Mouse (Mus musculus): ENCODE measurements around the gene Dnah14.

Dnah14 gene

DNA sequence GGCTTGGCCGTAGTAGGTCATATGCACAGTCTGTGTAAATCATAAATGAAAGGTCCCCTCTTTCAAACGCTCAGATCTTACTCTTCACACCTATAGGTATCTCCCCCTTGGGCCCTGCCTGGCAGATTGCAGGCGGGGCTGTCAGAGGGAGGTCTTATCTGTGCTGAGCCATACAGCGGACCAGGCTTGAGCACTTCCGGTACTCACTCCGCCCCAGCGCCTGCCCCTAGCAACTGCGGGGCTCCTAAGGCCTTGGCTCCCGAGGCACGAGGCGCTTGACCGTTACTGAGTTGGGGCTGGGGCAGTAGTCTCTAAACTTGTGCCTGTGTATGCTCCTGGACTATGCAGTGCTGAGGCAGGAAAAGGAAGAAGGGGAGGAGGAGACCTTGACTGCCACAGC lies at the start of gene Dnah14:
Gene Dnah14, plus strand, starts transcription at position 238 of the 400 bp plus-strand sequence.
- no peak for DNase-seq (ENCODE audit: low spot score)

DNA sequence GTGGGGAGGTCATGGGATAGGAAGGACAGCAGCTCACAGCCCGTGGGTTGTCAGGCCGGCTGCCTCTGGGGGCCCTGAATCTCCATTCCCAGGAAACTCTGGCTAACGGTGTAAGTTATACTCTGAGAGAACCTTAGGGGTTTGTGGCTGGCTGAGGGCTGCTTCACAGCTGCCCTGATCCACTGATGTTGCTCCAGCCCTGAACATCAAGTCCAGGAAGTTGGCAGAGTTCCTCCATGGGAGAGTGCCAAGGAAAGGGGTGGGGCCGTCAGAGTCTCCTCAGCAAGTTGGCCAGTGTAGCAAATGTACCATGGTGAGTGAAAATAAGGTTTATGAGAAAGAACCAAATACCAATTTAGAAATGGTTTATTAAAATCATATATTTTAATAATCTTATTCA lies 47.0 kb upstream of the Dnah14 start:
- peak; percentile 81 for DNase-seq (ENCODE audit: low spot score)

DNA sequence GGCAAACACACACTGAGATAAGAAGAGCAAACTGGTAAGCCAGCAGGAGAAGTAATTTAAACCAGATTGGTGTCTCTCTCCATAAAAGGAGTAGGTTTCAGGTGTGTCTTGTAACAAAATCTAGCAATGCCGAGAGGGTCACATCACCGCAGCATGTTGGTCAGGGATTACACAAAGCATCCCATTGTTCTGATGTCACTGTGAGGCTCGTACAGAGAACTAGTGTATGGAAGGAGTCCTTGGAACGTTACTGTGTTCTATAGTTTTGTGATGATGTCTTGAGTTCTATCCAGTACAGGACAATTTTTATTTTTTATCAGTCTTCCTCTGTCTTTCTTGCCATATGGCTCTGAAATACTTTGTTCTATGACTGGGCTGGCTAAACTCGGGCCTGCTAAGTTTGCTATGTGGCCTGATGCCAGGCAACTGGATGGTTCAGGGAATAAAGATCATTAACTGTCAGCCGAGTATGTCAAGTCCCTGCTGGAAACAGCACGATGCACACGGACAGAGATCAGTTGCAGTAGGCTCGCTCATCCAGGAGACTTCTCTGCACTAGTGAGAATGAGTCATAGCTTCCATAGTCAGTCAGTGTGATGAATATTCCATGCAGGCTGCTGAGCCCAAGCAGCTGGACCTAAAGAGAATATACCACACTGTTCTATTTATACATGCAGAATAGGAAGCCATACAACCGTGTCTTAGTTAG lies 41.0 kb upstream of the Dnah14 start:
- no peak for DNase-seq (ENCODE audit: low spot score)

DNA sequence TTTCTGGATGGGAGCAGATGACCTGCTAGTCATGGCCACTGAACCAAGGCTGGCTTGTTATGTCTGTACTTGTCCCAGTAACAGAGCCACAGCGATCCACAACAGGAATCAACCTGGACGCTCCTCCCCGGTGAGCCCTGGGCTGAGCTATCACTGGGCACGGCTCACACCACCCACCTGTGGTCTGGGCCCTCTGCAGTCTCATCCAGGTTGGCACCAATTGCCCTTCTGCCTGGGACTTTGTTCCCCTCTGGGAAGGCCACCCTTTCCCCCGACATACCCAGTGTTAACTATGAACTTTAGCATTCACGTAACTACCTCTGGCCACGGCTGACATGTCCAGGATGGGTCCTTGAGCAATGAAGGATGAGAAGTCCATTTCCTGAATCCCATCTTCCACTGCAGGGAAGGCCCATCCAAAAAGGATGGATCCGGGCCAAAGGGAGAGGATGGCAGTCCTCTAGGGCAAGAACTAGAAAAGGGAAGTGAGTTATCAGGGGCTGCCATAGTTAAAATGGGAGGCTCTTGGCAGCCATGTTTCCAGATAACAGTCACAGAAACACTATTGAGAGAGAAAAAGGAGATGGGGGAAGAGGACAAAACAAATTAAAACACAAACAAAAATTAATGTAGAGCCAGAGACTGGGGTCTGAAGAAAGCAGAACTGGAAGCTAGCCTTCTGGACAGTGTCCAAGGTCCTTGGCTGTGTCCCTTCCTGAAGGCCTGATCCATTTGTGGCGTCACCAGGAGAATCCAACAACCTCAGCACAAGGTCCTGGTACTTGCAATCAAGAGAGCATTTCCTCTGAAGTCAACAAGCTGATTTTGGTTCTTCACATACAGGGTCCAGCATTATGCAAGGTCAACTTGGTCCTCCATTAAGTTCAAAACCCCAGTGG lies 38.5 kb upstream of the Dnah14 start:
- no peak for DNase-seq (ENCODE audit: low spot score)

DNA sequence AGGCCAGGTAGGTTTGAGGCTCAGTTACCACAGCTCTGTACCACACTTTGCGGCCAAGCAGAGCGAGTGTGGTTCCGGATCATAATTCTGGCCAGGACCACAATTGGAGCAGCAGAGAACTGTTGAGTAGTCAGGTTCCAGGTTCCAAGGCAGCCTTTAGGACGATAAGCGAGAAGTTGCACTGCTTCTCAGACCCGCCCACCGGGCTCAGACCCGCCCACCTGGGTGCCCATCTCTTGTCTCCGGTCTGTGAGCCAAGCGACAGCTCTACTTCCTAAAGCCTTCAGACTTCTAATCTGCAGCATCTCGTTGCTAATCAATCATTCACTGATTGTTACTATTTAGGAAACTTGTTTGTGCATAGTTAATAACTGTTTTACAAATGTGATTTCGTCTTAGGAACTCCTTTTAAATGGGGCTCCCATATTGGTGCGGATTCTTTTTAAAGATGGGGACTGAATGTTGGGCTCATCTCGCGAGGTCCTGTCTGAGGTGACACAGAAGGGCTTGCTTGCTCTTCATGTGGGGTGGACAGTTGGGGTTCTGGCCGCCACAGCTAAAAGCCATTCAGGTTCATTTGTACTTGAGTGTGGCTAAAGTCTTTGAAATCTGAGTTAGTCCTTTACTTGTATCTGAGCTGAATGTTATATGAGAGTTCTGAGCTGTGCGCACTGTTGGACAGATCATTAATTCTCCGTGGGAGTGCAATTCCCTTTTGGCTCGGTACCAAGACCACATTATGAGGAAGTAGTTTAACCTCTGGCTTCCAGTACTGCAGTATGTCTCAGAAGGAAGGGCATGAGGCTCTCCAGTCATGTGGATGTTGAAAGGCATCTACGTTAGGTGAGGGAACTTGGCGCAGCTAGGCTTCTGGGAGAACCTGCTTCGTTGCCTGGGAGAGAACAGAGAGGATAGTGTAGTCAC lies 36.3 kb upstream of the Dnah14 start:
- no peak for DNase-seq (ENCODE audit: low spot score)

DNA sequence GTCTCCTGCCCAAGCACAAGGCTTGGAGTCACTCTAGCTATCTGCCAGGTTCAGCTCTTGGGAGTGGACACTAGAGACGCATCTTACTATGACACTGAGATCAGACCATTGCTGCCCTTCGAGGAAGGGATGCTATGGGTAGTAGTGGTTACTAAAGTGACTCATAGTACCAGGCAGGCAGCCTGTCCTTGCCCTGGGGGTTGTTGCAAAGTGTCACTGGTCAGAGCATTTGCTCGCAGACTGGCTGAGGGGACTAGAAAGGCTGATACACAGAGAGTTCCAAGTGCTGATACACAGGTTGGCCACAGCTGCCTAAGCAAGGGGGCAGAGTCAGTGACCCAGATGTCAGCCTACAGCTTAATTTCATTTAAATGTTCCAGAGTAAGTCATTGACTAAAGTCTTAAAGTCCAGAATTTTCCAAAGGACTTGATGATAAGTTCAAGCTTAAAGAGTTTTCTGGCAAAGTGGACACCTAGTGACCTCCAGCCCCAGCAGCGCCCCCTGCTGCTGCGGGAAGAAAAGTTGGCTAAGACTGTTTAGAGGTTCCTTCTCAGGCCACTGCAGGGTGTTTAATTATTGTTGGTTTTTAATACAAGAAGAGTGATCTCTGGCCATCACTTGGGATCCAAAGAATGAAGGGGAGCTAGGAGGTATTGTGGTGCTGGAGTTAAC lies 32.5 kb upstream of the Dnah14 start:
- no peak for DNase-seq (ENCODE audit: low spot score)

DNA sequence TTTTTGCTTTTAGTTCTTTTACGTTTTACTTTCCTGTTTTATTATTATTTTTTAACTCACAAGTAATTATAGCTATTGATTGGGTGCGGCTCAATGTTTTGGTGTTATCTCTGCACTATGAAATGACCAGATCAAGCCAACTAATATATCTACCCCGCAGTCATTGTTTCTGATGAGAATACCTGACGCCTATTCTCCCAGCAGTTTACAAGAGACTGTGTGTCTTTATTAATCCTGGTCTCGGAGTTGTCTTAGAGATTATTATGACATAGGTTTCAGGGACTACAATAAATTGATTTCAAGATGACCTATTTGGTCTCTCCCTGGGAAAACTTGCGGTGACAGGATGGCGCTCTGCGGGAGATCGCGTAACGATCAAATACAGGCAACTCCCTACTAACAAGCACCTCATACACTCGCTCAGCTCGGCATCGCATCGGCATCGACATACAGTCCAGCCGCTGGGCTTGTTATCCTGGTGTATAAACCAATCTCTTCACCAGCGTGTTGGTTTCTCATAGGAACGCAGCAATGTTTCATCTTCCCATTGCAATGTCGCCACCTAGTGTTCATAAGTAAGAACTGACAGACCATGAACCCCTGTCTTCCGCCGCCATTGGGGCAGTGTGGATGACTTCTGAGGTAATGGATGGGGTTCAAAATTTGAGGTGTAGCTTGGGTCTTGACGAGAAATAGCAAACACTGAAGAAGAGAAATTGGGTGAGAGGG lies 31.2 kb upstream of the Dnah14 start:
- DNase-seq (ENCODE audit: low spot score): no peak

DNA sequence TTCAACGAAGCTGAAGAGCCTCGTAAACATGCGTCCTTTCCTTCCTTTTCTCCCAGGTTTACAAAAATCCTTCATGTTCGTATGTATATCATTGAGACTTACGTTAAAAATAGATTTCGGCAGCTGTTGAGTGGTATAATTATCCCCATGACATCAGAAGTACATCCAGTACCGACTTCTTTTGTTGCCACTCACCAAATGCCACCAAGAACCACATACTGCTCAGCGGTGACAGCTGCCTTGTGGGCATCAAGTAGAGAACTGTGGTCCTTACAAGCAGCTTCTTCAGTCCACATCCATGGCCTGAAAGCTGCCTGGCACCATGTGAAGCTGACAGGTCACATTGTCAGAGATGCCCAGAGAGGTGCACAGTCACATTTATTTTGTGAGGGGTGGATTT lies 26.4 kb upstream of the Dnah14 start:
- no peak for DNase-seq (ENCODE audit: low spot score)

DNA sequence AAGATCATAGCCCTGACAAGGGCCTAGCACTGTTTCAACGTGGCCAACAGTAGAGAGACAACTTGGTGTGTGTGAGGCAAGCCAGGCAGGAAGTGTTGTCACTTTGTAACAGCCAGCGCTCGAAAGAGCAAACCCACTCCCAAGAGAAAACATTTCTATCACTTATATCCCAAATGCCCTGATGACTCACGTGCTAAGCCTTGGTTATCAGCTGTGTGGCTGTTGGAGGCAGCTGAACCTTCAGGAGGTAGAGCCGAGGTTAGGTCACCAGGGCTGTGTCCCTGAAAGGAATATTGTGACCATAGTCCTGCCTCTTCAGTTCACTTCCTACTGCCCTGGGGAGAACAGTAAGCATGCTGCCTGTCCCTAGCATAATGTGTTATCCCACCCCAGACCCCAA lies 25.5 kb upstream of the Dnah14 start:
- DNase-seq (ENCODE audit: low spot score): no peak

DNA sequence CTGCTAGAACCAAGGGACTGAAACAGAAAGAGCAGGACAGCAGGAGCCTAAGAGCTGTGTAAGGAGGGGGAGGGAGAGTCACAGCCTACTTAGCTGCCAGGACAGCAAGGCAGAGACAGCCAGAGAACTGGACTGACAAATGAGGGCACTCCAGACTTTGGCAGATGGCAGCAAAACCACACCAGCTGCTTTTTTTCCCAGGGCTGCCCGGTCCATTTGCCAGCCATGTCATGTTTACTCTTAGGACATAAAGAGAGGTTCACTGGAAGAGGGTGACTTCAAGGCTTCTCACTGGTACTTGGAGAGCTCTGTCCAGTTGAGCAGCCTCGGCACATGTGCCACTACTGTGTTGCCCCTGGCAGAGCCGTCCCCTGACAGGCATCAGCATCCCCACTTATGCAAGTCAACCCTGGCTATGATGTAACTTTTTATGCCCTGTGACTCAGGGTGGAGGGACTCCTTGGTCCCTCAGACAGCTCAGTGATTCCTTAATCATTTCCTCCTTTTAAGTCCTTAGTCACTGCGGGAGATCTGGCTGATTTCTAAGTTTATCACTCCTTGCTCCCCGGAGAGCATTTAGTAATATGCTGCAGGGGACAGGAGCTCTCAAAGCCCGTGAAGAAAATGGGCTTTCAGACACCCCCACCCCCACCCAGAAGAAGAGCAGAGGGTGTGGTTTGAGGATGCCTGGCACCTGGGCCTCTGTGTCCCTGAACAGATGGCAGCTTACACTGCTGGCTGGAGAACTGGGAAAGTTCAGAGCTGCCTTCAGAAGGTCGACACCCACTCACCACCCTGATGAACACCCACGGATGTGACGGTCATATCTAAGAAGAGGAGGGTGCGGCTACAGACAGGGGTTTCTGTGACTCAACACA lies 23.6 kb upstream of the Dnah14 start:
- DNase-seq (ENCODE audit: low spot score): no peak

DNA sequence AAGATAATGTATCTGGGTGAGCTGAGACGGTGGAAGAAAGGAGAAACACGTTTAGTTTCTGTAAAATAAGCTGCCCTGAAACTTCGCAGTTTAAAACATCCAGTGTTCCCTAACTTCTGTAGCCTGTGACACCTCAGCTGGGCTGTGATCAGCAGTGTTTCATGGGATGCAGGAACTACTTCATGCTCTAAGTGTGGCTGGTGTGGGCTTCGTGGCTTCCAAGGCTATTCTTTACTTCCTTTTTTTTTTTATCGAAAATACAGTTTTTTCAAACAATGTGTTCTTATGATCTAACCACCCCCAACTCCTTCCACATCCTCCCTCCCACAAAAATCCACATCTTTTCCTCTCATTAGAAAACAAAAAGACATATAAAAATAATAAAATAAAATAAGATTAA lies 20.9 kb upstream of the Dnah14 start:
- no peak for DNase-seq (ENCODE audit: low spot score)

DNA sequence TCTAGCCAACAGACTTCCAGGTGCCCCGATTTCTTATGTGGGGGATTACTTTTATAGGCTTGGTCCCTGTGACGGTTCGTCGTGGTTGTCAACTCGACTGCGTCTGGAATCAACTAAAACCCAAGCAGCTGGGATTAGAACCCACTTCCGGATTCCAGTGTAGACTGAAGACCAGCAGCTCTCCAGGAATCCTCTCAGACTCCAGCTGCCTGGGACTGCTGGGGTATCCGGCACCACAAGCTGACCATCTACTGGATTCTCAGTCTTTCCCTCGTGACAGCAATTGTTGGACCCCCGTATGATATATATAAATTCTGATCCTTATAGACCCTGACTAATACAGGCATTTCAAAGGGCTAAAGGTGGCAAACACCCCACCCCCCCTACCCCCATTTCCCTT lies 16.7 kb upstream of the Dnah14 start:
- DNase-seq (ENCODE audit: low spot score): no peak

DNA sequence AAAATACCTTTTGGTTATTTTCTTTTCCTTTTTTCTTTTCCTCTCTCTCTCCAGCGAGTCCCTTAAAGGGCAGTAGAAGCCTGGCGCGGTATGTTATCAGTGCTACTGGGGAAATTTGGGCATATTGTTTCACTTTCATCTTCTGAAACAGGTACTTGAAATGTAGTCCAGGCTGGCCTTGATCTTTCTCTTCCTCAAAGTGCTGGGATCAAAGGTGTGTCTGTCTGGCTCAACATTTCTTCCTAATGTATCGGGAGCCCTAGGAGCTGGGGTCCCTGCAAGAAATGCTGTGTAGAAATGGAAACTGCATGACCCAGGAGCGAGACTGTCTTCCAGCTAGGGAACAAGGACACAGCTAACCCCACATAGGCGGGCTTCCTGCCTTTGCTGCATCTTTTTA lies 16.0 kb upstream of the Dnah14 start:
- DNase-seq (ENCODE audit: low spot score): no peak

DNA sequence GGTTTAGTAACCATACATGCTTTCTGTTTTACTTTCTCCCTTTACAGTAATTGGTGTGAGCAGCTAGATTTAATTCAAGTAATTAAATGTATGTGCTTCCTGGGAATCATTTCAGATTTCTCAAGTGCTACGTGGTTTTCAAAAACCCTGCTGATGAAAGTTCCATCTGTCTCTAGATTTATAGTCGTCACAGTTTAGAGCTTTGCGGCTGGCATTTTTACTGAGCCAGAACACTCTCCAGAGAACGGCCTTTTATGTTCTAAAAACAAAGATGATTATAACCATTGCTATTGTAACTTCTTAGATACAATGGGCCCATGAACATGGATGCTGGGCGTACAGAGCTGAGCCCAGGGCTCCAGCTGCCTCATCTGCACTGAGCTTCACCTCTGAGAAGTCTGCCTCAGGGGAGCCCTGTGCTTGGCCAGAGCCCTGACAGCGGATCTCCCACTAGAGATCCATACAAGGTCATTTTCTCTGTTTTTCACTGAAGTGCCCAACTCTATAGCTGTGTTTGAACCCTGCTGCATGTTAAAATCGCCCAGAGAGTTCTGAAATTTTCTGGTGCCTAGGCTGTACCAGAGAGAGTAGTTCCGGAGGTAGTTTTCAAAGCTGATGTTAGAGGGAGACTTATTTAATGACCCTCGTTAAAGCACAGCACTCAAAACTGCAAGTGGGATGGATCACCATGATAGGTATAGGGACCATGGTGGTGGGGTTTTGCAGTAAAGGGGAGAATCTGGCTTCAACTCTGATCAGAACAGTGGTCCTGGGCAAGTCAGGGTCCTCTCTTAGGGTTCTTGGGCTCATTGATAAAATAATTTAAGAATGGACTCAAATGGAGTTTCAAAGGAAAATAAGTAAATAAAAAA lies 15.2 kb upstream of the Dnah14 start:
- DNase-seq (ENCODE audit: low spot score): no peak

DNA sequence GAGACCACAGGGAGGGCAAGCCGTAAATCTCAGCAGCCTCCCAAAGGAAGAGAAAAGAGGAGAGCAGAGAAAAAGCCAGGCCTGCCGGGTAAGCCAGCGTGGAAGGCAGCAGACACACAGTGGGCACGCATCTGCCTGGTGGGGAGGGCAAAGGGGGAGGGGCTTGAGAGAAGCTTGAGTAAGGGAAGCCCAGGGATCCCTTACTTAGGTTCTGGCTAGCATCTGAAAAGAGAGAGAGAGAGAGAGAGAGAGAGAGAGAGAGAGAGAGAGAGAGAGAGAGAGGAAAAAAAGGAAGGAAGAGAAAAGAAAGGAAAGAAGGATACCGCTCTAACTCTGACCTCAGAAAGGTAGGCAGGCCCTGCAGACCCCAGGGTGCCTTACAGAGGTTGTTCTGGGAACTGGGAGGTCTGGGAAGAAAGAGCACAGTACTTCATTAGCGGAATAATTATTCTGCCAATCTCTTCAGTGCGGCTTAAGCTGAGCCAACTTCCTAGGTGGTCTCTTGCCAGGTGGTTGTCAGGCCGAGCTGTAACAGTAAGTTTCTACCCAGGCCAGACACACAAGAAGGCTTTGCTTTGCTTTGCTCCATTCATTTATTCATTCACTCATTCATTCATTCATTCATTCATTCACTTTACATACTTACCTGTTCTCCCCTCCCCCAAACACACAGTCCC lies 14.5 kb upstream of the Dnah14 start:
- DNase-seq (ENCODE audit: low spot score): no peak

DNA sequence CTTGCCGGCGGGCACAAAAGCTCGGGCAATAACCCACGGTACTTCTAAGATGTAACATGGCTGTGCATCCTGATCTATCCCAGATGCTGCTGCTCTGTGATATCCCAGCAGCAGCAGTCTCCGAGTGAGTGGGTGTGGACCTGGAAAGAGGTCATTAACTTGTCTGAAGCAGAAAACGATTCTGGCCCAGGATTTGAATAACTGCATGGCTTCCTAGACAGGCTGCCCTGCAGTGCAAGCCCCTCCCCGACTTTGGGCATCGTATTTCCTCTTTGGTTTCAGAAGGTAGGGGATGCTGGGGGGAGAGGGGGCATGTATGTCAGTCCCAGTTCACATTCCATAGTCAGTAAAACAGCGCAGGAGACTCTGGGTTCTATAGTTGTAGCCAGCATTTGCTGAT lies 6.9 kb upstream of the Dnah14 start:
- DNase-seq (ENCODE audit: low spot score): no peak

DNA sequence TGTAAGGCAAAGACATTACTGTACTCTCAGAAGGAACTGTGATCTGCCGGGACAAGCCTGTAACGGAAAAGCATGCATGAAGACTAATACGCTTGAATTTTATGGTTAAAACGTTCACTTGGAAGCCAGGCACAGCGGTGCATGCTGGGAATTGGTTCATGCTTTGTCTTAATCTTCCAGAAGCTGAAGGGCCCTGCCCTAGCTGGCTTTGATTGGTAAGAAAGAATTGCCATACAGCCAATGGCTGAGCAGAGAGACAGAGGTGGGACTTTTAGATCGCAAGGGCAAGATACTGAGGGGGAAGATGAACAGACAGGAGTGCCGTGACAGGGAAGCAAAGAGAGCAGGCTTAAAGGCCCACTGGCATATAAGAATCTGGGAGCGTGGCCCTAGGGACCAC lies 6.8 kb downstream of the Dnah14 start:
- DNase-seq (ENCODE audit: low spot score): no peak

DNA sequence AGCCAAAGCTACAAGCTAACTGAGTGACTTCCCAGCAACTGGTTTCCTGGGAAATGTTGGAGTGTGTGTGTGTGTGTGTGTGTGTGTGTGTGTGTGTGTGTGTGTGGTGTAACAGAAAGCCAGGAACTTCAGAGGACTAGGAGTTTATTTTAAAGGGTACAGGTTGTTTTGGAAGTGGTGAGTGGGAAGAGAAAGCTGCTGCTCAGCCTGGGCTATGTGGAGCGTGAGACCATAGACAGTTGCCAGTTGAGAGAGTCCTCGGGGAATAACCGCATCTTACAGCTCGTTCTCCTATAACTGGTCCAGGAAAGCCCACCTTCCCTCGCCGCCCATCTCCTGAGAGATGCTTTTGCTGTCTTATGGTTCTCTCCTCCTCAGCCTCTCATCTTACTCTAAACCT lies 12.8 kb downstream of the Dnah14 start:
- no peak for DNase-seq (ENCODE audit: low spot score)

DNA sequence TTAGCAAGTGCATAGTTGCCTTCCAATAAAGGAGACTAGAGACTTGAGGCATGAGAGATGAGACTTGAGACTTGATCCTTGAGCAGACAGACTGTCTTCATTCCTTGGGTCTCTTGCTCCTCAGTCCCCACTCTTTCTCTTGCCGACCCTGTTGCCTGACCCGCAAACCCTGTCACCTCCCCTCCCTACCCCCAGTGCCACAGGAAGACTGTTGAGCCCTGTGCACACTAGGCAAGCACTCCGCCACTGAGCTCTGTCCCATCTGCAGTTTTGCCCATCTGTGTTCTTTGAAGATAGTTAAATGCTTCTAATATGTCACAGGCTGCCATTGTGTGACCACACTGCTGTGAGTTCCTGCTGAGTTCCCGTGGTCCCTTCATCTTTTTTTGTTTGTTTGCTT lies 23.0 kb downstream of the Dnah14 start:
- DNase-seq (ENCODE audit: low spot score): no peak
